Mouse (Mus musculus) lung, postnatal 0 days (tissue): ENCODE measurements at regions not wholly inside any gene's neighbourhood (a gene's known extent, or its start where the extent isn't known, plus 50 kb on each side); places are given as distances from the start of the nearest gene placed in this dataset. TPM values are rescaled to one million over a fixed set of nuclear protein-coding genes. Genes with fewer than 3 reads are reported as not detected.

ENCODE experiments used
- ATAC-seq: fragments of 200-750 bp; cut with Nextera tagmentation; 2 replicates; pipeline ENCODE4 v1.8.0; 2017; ENCODE audit warnings: moderate library complexity
- DNase-seq: peaks from one replicate; pipeline ENCODE4 v3.0.0-alpha.2; 2016; ENCODE audit warnings: low spot score
- H3K27ac ChIP-seq: fragments of 300-500 bp; sonication (generic); 2 replicates; pipeline ENCODE4 v1.5.1; 2014; ENCODE audit warnings: antibody characterized with exemption, mild to moderate bottlenecking, low read length, mixed read lengths
- H3K27me3 ChIP-seq: fragments of 300-500 bp; sonication (generic); replicated peaks from 2 replicates; pipeline ENCODE4 v1.6.1; 2014; ENCODE audit warnings: low read length, mixed read lengths; ENCODE audit not compliant: insufficient read depth
- H3K36me3 ChIP-seq: fragments of 300-500 bp; sonication (generic); 2 replicates; pipeline ENCODE4 v1.6.1; 2014; ENCODE audit warnings: low read length, mixed read lengths; ENCODE audit not compliant: insufficient read depth
- H3K4me1 ChIP-seq: fragments of 300-500 bp; sonication (generic); 2 replicates; pipeline ENCODE4 v1.6.1; 2014; ENCODE audit warnings: antibody characterized with exemption, low read depth, low read length, mixed read lengths; ENCODE audit not compliant: insufficient read depth
- H3K4me2 ChIP-seq: fragments of 300-500 bp; sonication (generic); replicated peaks from 2 replicates; pipeline ENCODE4 v1.6.1; 2014; ENCODE audit warnings: low read depth, mild to moderate bottlenecking, low read length, moderate library complexity, mixed read lengths
- H3K4me3 ChIP-seq: fragments of 300-500 bp; sonication (generic); 2 replicates; pipeline ENCODE4 v1.5.1; 2014; ENCODE audit warnings: low read depth, low read length
- H3K9ac ChIP-seq: fragments of 300-500 bp; sonication (generic); replicated peaks from 2 replicates; pipeline ENCODE4 v1.6.1; 2014; ENCODE audit warnings: low read depth, mild to moderate bottlenecking
- H3K9me3 ChIP-seq: fragments of 300-500 bp; sonication (generic); 2 replicates; pipeline ENCODE4 v1.6.1; 2016; ENCODE audit warnings: low read length, mixed read lengths
- CTCF ChIP-seq: IDR thresholded peaks from 2 replicates; pipeline ENCODE4 v1.5.1; 2016; ENCODE audit warnings: antibody characterized with exemption, mild to moderate bottlenecking
- EP300 ChIP-seq: IDR thresholded peaks from 2 replicates; pipeline ENCODE4 v1.6.1; 2016; ENCODE audit warnings: antibody characterized with exemption, mild to moderate bottlenecking, control low read depth
- WGBS: fragments of 180-500 bp; shearing (Covaris S2); extraction: QIAGEN DNeasy Blood & Tissue Kit; methylation state at CpG from one replicate; pipeline ENCODE4 v1.1.7; 2014; 5-methylcytosine and 5-hydroxymethylcytosine counted together
- microRNA counts: library from miRNA; unstranded; fragments of <30 nt; microRNA quantifications from one replicate; lab custom pipeline; 2015
- microRNA-seq: library from miRNA; unstranded; fragments of <30 nt; microRNA quantifications from one replicate; pipeline ENCODE4, GENCODE M21; 2016

- WGBS, result 46% methylated on average over 1 of the region's 1 CpGs
- Histone ChIP-seq H3K4me1 (no peaks in the 10 kb centered on the region), H3K36me3 (no peaks in the 10 kb centered on the region), H3K9ac (no peak overlapping the region), H3K27me3 (no peaks in the 10 kb centered on the region), H3K4me2 (no peak overlapping the region), H3K27ac (no peak overlapping the region), H3K4me3 (no peak overlapping the region), H3K9me3 (no peaks in the 10 kb centered on the region)
- ATAC-seq (no peak), DNase-seq (no peak)
- TF ChIP-seq CTCF, result no peak
- no peak for TF ChIP-seq EP300
Observed at GRCm38 (mm10) chr13:84068365-84068764, 153.7 kb upstream of the Tmem161b start.

MicroRNAs in the stretch of these regions (microRNA counts, 519-probe panel; counts per million panel counts)
- not detected for microRNA mmu-miR-9 (lab: Ali Mortazavi, UCI)

Small RNAs in the stretch of these regions (microRNA-seq; reads per million reads assigned to microRNA genes)
- not detected for gene Mir9-2
